Mouse (Mus musculus) thymus, postnatal 36 days (tissue): ENCODE results near the gene 2010109A12Rik.

ENCODE experiments used
- DNase-seq, 2 experiments: peaks; one replicate each; pipeline ENCODE4 v3.0.0; 2022; ENCODE audit warnings: mixed read lengths in 2 of 2

Gene 2010109A12Rik

GRCm38 (mm10) chr5:93232838-93233237, 26.5 kb downstream of the 2010109A12Rik start:
- no peak for DNase-seq

GRCm38 (mm10) chr5:93234130-93234529, 27.8 kb downstream of the 2010109A12Rik start:
- DNase-seq: no peak

- DNase-seq: no peak
Measured at GRCm38 (mm10) chr5:93234605-93235004, 28.3 kb downstream of the 2010109A12Rik start.

GRCm38 (mm10) chr5:93235888-93236287, 29.6 kb downstream of the 2010109A12Rik start:
- DNase-seq: no peak

GRCm38 (mm10) chr5:93236541-93236940, 30.2 kb downstream of the 2010109A12Rik start:
- DNase-seq: no peak

- DNase-seq: peak; percentile 19 to 38
Measured at GRCm38 (mm10) chr5:93239590-93240544, 33.5 kb downstream of the 2010109A12Rik start.

- no peak for DNase-seq
Measured at GRCm38 (mm10) chr5:93245280-93245679, 39.0 kb downstream of the 2010109A12Rik start.

GRCm38 (mm10) chr5:93249940-93250578, 43.7 kb downstream of the 2010109A12Rik start:
- DNase-seq: no peak

GRCm38 (mm10) chr5:93251001-93251760, 44.9 kb downstream of the 2010109A12Rik start:
- DNase-seq: no peak

- DNase-seq: no peak
Measured at GRCm38 (mm10) chr5:93255759-93256265, 49.5 kb downstream of the 2010109A12Rik start.

- no peak for DNase-seq
Measured at GRCm38 (mm10) chr5:93256820-93257405, 50.6 kb downstream of the 2010109A12Rik start.

GRCm38 (mm10) chr5:93259349-93259748, 53.0 kb downstream of the 2010109A12Rik start:
- no peak for DNase-seq

- DNase-seq: no peak
Measured at GRCm38 (mm10) chr5:93260983-93261382, 54.7 kb downstream of the 2010109A12Rik start.

GRCm38 (mm10) chr5:93262751-93263150, 56.4 kb downstream of the 2010109A12Rik start:
- DNase-seq: no peak
